Mouse (Mus musculus): ENCODE measurements at regions not wholly inside any gene's neighbourhood (a gene's known extent, or its start where the extent isn't known, plus 50 kb on each side); places are given as distances from the start of the nearest gene placed in this dataset.

GRCm38 (mm10) chr15:62206502-62206902 is 1283.7 kb upstream of the A1bg start:
- 0 out of 2 replicates have a peak, but pooled peaks have one; percentile 20 for ATAC-seq (replicated peaks; ENCODE audit: poor library complexity)

GRCm38 (mm10) chr15:62203951-62204905 is 1281.4 kb upstream of the A1bg start:
- ATAC-seq (replicated peaks; ENCODE audit: poor library complexity): no peak

- ATAC-seq (replicated peaks; ENCODE audit: poor library complexity): no peak
Observed at GRCm38 (mm10) chr15:62202781-62203375, 1280.1 kb upstream of the A1bg start.

- ATAC-seq (replicated peaks; ENCODE audit: poor library complexity): no peak
Observed at GRCm38 (mm10) chr15:62198721-62199120, 1275.9 kb upstream of the A1bg start.

- no peak for ATAC-seq (replicated peaks; ENCODE audit: poor library complexity)
Observed at GRCm38 (mm10) chr15:62198194-62198593, 1275.4 kb upstream of the A1bg start.

- ATAC-seq (replicated peaks; ENCODE audit: poor library complexity): no peak
Observed at GRCm38 (mm10) chr15:62195440-62195839, 1272.6 kb upstream of the A1bg start.

GRCm38 (mm10) chr15:62192706-62193105 is 1269.9 kb upstream of the A1bg start:
- no peak for ATAC-seq (replicated peaks; ENCODE audit: poor library complexity)

- no peak for ATAC-seq (replicated peaks; ENCODE audit: poor library complexity)
Observed at GRCm38 (mm10) chr15:62191641-62192040, 1268.8 kb upstream of the A1bg start.

- ATAC-seq (replicated peaks; ENCODE audit: poor library complexity): peak; percentile 88
Observed at GRCm38 (mm10) chr15:62190977-62191614, 1268.3 kb upstream of the A1bg start.

GRCm38 (mm10) chr15:62190224-62190910 is 1267.6 kb upstream of the A1bg start:
- peak; percentile 42 for ATAC-seq (replicated peaks; ENCODE audit: poor library complexity)

- no peak for ATAC-seq (replicated peaks; ENCODE audit: poor library complexity)
Observed at GRCm38 (mm10) chr15:62189565-62190181, 1266.9 kb upstream of the A1bg start.

GRCm38 (mm10) chr15:62186548-62186947 is 1263.7 kb upstream of the A1bg start:
- no peak for ATAC-seq (replicated peaks; ENCODE audit: poor library complexity)

- ATAC-seq (replicated peaks; ENCODE audit: poor library complexity): no peak
Observed at GRCm38 (mm10) chr15:62183803-62184202, 1261.0 kb upstream of the A1bg start.

- peak; percentile 74 for ATAC-seq (replicated peaks; ENCODE audit: poor library complexity)
Observed at GRCm38 (mm10) chr15:62181454-62181910, 1258.7 kb upstream of the A1bg start.

GRCm38 (mm10) chr15:62180718-62181117 is 1257.9 kb upstream of the A1bg start:
- no peak for ATAC-seq (replicated peaks; ENCODE audit: poor library complexity)

GRCm38 (mm10) chr15:62179801-62180200 is 1257.0 kb upstream of the A1bg start:
- ATAC-seq (replicated peaks; ENCODE audit: poor library complexity): no peak

GRCm38 (mm10) chr15:62178568-62178967 is 1255.8 kb upstream of the A1bg start:
- ATAC-seq (replicated peaks; ENCODE audit: poor library complexity): no peak

GRCm38 (mm10) chr15:62177768-62178410 is 1255.1 kb upstream of the A1bg start:
- peak; percentile 63 for ATAC-seq (replicated peaks; ENCODE audit: poor library complexity)

- no peak for ATAC-seq (replicated peaks; ENCODE audit: poor library complexity)
Observed at GRCm38 (mm10) chr15:62176076-62176475, 1253.3 kb upstream of the A1bg start.

Measured in megakaryocyte progenitor cell, adult 5-6 weeks (primary cell).